Mouse (Mus musculus) erythroid progenitor cell, adult 5-6 weeks (primary cell): ENCODE measurements around the gene Itpkc. TPM values are rescaled to one million over a fixed set of nuclear protein-coding genes. Genes with fewer than 3 reads are reported as not detected.

Source experiments
- ATAC-seq: replicated peaks from 2 replicates; pipeline ENCODE4 v1.8.0; 2016; ENCODE audit warnings: moderate number of reproducible peaks, mild to moderate bottlenecking, moderate TSS enrichment, inconsistent platforms; ENCODE audit not compliant: poor library complexity, low FRiP score, severe bottlenecking
- total RNA-seq, 2 experiments: library from RNA; stranded (forward) in 1 of 2; stranded (reverse) in 1 of 2; fragments of 150-400 nt in 1 of 2; fragments of 186-747, 209-891 nt in 1 of 2; gene quantifications; 2 replicates each; pipeline versions ENCODE4 v1.2.3 to v1.2.4; 2015 to 2017; ENCODE audit warnings: low replicate concordance in 2 of 2

Gene Itpkc
- total RNA-seq, 2 experiments from 2014 or later: 4.2 to 5.4 TPM

GRCm38 (mm10) chr7:27197136-27197535, 31.3 kb downstream of the Itpkc start:
- ATAC-seq: no peak

GRCm38 (mm10) chr7:27195681-27196611, 32.5 kb downstream of the Itpkc start, which contains the start of the genes BC024978 and Snrpa:
BC024978 (plus strand) TSS chr7:27195781.
Snrpa (minus strand) TSS chr7:27196271.
- peak; percentile 96 for ATAC-seq

- no peak for ATAC-seq
Measured at GRCm38 (mm10) chr7:27193731-27194130, 34.7 kb downstream of the Itpkc start.

GRCm38 (mm10) chr7:27192434-27192833, 36.0 kb downstream of the Itpkc start:
- ATAC-seq: no peak

- ATAC-seq: no peak
Measured at GRCm38 (mm10) chr7:27189271-27189931, 39.1 kb downstream of the Itpkc start.

GRCm38 (mm10) chr7:27185986-27186385, 42.5 kb downstream of the Itpkc start:
- ATAC-seq: no peak

GRCm38 (mm10) chr7:27184964-27185363, 43.5 kb downstream of the Itpkc start:
- ATAC-seq: peak; percentile 61

GRCm38 (mm10) chr7:27182498-27182897, 46.0 kb downstream of the Itpkc start:
- ATAC-seq: no peak

GRCm38 (mm10) chr7:27180837-27181695, 47.4 kb downstream of the Itpkc start, which contains the start of the genes Gm21983 and Mia:
Gm21983 (minus strand) TSS chr7:27181086.
Mia (minus strand) TSS chr7:27181157.
- no peak for ATAC-seq

GRCm38 (mm10) chr7:27180036-27180435, 48.4 kb downstream of the Itpkc start:
- ATAC-seq: no peak

- no peak for ATAC-seq
Measured at GRCm38 (mm10) chr7:27179217-27179918, 49.1 kb downstream of the Itpkc start.

- peak; percentile 93 for ATAC-seq
Measured at GRCm38 (mm10) chr7:27178324-27179216, 49.9 kb downstream of the Itpkc start, which contains the start of gene Rab4b. Rab4b (minus strand) TSS chr7:27178896.

GRCm38 (mm10) chr7:27177942-27178323, 50.5 kb downstream of the Itpkc start:
- ATAC-seq: no peak

GRCm38 (mm10) chr7:27174896-27175295, 53.6 kb downstream of the Itpkc start:
- no peak for ATAC-seq

- no peak for ATAC-seq
Measured at GRCm38 (mm10) chr7:27174496-27174895, 54.0 kb downstream of the Itpkc start.

GRCm38 (mm10) chr7:27170981-27171380, 57.5 kb downstream of the Itpkc start:
- ATAC-seq: no peak

- no peak for ATAC-seq
Measured at GRCm38 (mm10) chr7:27168371-27168770, 60.1 kb downstream of the Itpkc start.

GRCm38 (mm10) chr7:27167475-27168094, 60.9 kb downstream of the Itpkc start:
- ATAC-seq: no peak
